In the genomic region with DNA sequence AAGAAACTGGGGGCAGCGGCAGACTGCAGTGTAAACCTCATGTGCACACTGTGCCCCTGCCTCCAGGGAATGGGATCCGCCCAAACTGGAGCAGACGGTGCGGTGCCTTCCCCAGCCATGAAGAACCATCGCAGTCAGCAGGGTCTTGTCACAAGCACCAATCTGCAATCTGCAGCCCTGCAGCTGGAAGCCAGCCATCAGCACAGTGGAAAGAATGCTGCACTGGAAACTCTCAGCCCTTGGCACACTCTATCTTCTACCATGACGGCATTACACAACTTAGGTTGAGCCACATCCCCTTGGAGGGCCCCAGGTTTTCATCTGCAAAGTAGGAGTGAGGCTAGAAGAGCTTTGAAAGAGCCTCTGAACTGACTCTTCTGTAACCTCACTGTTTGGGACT, we compare ENCODE assay signal across 8 mouse cellular contexts.
DNase-seq lines count a peak whose midpoint lies in the region.

No protein-coding gene starts in this region.

- DNase-seq in cerebellum, postnatal 10 days = peak; percentile 69 to 81
- DNase-seq in cerebellum, adult 8-10 months = no peak
- DNase-seq in adipocyte (ENCODE audit: low spot score) = peak; percentile 85
- peak; percentile 34 to 75 for DNase-seq in gastrocnemius, postnatal 4 days (ENCODE audit: low spot score in 2 of 2)
- DNase-seq in kidney, adult 8-10 months = peak; percentile 43 to 49
- peak; percentile 83 for DNase-seq in lung, postnatal 14 days
- DNase-seq in frontal cortex, postnatal 10 days (ENCODE audit: low spot score in 2 of 2) = no peak
- DNase-seq in cerebellum, adult 11 months = no peak

Comparison
In these comparisons a context has a peak if more than half of its experiments do, and no peak if none do; other contexts are left out.
1. DNase-seq: peak in cerebellum, postnatal 10 days (2 of 2), adipocyte (single experiment), gastrocnemius, postnatal 4 days (2 of 2), kidney, adult 8-10 months (2 of 2) and lung, postnatal 14 days (single experiment); none in cerebellum, adult 8-10 months (single experiment), frontal cortex, postnatal 10 days (0 of 2) and cerebellum, adult 11 months (single experiment).